Mouse (Mus musculus) embryonic facial prominence, embryonic 15.5 days (tissue): Measurements from ENCODE around the gene C1ql4. TPM values are rescaled to one million over a fixed set of nuclear protein-coding genes. Genes with fewer than 3 reads are reported as not detected.

Experiments used
- ATAC-seq: fragments of 200-750 bp; cut with Nextera tagmentation; 2 replicates; pipeline ENCODE4 v1.8.0; 2017; ENCODE audit warnings: low read depth, moderate TSS enrichment; ENCODE audit not compliant: insufficient number of reproducible peaks, low FRiP score, low TSS enrichment
- H3K27ac ChIP-seq: fragments of 300-500 bp; sonication (generic); replicated peaks from 2 replicates; pipeline ENCODE4 v1.5.1; 2015; ENCODE audit warnings: mild to moderate bottlenecking, inconsistent platforms
- H3K27me3 ChIP-seq: fragments of 300-500 bp; sonication (generic); 2 replicates; pipeline ENCODE4 v1.6.1; 2015; ENCODE audit warnings: inconsistent platforms
- H3K36me3 ChIP-seq: fragments of 300-500 bp; sonication (generic); 2 replicates; pipeline ENCODE4 v1.6.1; 2015; ENCODE audit warnings: mild to moderate bottlenecking, inconsistent platforms
- H3K4me1 ChIP-seq: fragments of 300-500 bp; sonication (generic); 2 replicates; pipeline ENCODE4 v1.6.1; 2015; ENCODE audit warnings: inconsistent platforms
- H3K4me2 ChIP-seq: fragments of 300-500 bp; sonication (generic); replicated peaks from 2 replicates; pipeline ENCODE4 v1.6.1; 2015; ENCODE audit warnings: mild to moderate bottlenecking, inconsistent platforms
- H3K4me3 ChIP-seq: fragments of 300-500 bp; sonication (generic); replicated peaks from 2 replicates; pipeline ENCODE4 v1.5.1; 2015; ENCODE audit warnings: mild to moderate bottlenecking, inconsistent platforms
- H3K9ac ChIP-seq: fragments of 300-500 bp; sonication (generic); 2 replicates; pipeline ENCODE4 v1.6.1; 2015; ENCODE audit warnings: inconsistent platforms
- H3K9me3 ChIP-seq: fragments of 300-500 bp; sonication (generic); replicated peaks from 2 replicates; pipeline ENCODE4 v1.6.1; 2016; ENCODE audit warnings: inconsistent platforms
- whole genome bisulfite sequencing: fragments of 180-500 bp; shearing (Covaris S2); methylation state at CpG from one replicate; pipeline ENCODE4 v1.1.7; 2015; 5-methylcytosine and 5-hydroxymethylcytosine counted together
- polyA plus RNA-seq: library from polyadenylated mRNA; unstranded; fragments of >200 nt; fragmentation: Nextera tagmentation; extraction: Ambion mirVana; gene quantifications from 2 replicates; pipeline ENCODE4 v1.2.1, GENCODE M21; 2015

C1ql4 gene
- 0.17 TPM in 1 of 2 replicates, not detected in the other for polyA plus RNA-seq

GRCm38 (mm10) chr15:99087253-99088075 is at the start of gene C1ql4:
TSS of gene C1ql4 (minus strand) at chr15:99087817.
- Histone ChIP-seq H3K4me2 (peak within 1 kb of the TSS; percentile 51), H3K36me3 (peaks cover 5% of the 10 kb centered on the region), H3K27me3 (peaks cover 89% of the 10 kb centered on the region), H3K9me3 (no peaks in the 10 kb centered on the region), H3K4me1 (peaks cover 26% of the 10 kb centered on the region), H3K4me3 (peak within 1 kb of the TSS; percentile 36), H3K27ac (no peak within 1 kb of the TSS), H3K9ac (no peak within 1 kb of the TSS)
- 5% methylated on average over 60 of the region's 60 CpGs for WGBS
- ATAC-seq, result no peak

GRCm38 (mm10) chr15:99129956-99130910 is 42.6 kb upstream of the C1ql4 start:
- WGBS, result 43% methylated on average over 22 of the region's 22 CpGs
- no peak overlapping the region for H3K9ac ChIP-seq
- no peaks in the 10 kb centered on the region for H3K27me3 ChIP-seq
- H3K9me3 ChIP-seq, result no peaks in the 10 kb centered on the region
- no peak overlapping the region for H3K4me3 ChIP-seq
- H3K27ac ChIP-seq, result peak overlapping the region; percentile 52
- H3K36me3 ChIP-seq, result no peaks in the 10 kb centered on the region
- ATAC-seq, result 0 out of 2 replicates have a peak, but pooled peaks have one; percentile 6
- H3K4me1 ChIP-seq, result peaks cover 28% of the 10 kb centered on the region
- no peak overlapping the region for H3K4me2 ChIP-seq

- H3K4me3 ChIP-seq, result no peak overlapping the region
- no peaks in the 10 kb centered on the region for H3K36me3 ChIP-seq
- H3K4me2 ChIP-seq, result no peak overlapping the region
- no peak for ATAC-seq
- no peaks in the 10 kb centered on the region for H3K27me3 ChIP-seq
- peaks cover 28% of the 10 kb centered on the region for H3K4me1 ChIP-seq
- no peak overlapping the region for H3K9ac ChIP-seq
- WGBS, result 42% methylated on average over 11 of the region's 11 CpGs
- H3K27ac ChIP-seq, result peak overlapping the region; percentile 52
- no peaks in the 10 kb centered on the region for H3K9me3 ChIP-seq
Measured at GRCm38 (mm10) chr15:99129441-99129840, 41.8 kb upstream of the C1ql4 start.

- WGBS, result 61% methylated on average over 6 of the region's 6 CpGs
- H3K9ac ChIP-seq, result no peak overlapping the region
- no peak for ATAC-seq
- peak overlapping the region; percentile 79 for H3K4me3 ChIP-seq
- no peak overlapping the region for H3K27ac ChIP-seq
- peak overlapping the region; percentile 84 for H3K4me2 ChIP-seq
- H3K4me1 ChIP-seq, result peaks cover 28% of the 10 kb centered on the region
- H3K9me3 ChIP-seq, result no peaks in the 10 kb centered on the region
- no peaks in the 10 kb centered on the region for H3K36me3 ChIP-seq
- no peaks in the 10 kb centered on the region for H3K27me3 ChIP-seq
Measured at GRCm38 (mm10) chr15:99127851-99128522, 40.4 kb upstream of the C1ql4 start.

GRCm38 (mm10) chr15:99126816-99127365 is 39.3 kb upstream of the C1ql4 start:
- H3K4me1 ChIP-seq, result peaks cover 28% of the 10 kb centered on the region
- ATAC-seq, result no peak
- H3K36me3 ChIP-seq, result no peaks in the 10 kb centered on the region
- no peaks in the 10 kb centered on the region for H3K27me3 ChIP-seq
- H3K4me2 ChIP-seq, result peak overlapping the region; percentile 84
- peak overlapping the region; percentile 92 for H3K9ac ChIP-seq
- peak overlapping the region; percentile 79 for H3K4me3 ChIP-seq
- H3K27ac ChIP-seq, result peak overlapping the region; percentile 93
- no peaks in the 10 kb centered on the region for H3K9me3 ChIP-seq
- under 1% methylated on average over 31 of the region's 35 CpGs for WGBS

GRCm38 (mm10) chr15:99126081-99126815 is 38.6 kb upstream of the C1ql4 start:
- Histone ChIP-seq H3K4me3 (peak overlapping the region; percentile 79), H3K4me2 (peak overlapping the region; percentile 84), H3K27ac (peak overlapping the region; percentile 93), H3K27me3 (no peaks in the 10 kb centered on the region), H3K9ac (peak overlapping the region; percentile 92), H3K9me3 (no peaks in the 10 kb centered on the region), H3K36me3 (no peaks in the 10 kb centered on the region), H3K4me1 (peaks cover 28% of the 10 kb centered on the region)
- under 1% methylated on average over 114 of the region's 115 CpGs for WGBS
- ATAC-seq, result peak; percentile 86

GRCm38 (mm10) chr15:99125711-99126080 is 38.1 kb upstream of the C1ql4 start, which contains the start of gene Spats2:
TSS of gene Spats2 (plus strand) at chr15:99125916.
- Histone ChIP-seq H3K4me1 (peaks cover 25% of the 10 kb centered on the region), H3K27me3 (no peaks in the 10 kb centered on the region), H3K36me3 (no peaks in the 10 kb centered on the region), H3K27ac (peak within 1 kb of the TSS; percentile 93), H3K9me3 (no peaks in the 10 kb centered on the region), H3K4me3 (peak within 1 kb of the TSS; percentile 79), H3K9ac (peak within 1 kb of the TSS; percentile 92), H3K4me2 (peak within 1 kb of the TSS; percentile 84)
- ATAC-seq, result no peak; the same call in 1 of the 2 replicates
- WGBS, result 1% methylated on average over 12 of the region's 12 CpGs

- H3K27me3 ChIP-seq, result no peaks in the 10 kb centered on the region
- no peak overlapping the region for H3K4me2 ChIP-seq
- no peak overlapping the region for H3K27ac ChIP-seq
- H3K36me3 ChIP-seq, result no peaks in the 10 kb centered on the region
- WGBS, result 76% methylated on average over 2 of the region's 2 CpGs
- peaks cover 3% of the 10 kb centered on the region for H3K4me1 ChIP-seq
- H3K4me3 ChIP-seq, result no peak overlapping the region
- no peak overlapping the region for H3K9ac ChIP-seq
- ATAC-seq, result no peak
- no peaks in the 10 kb centered on the region for H3K9me3 ChIP-seq
Measured at GRCm38 (mm10) chr15:99122642-99123041, 35.0 kb upstream of the C1ql4 start.

GRCm38 (mm10) chr15:99120814-99121213 is 33.2 kb upstream of the C1ql4 start:
- H3K4me1 ChIP-seq, result no peaks in the 10 kb centered on the region
- no peaks in the 10 kb centered on the region for H3K9me3 ChIP-seq
- H3K4me2 ChIP-seq, result no peak overlapping the region
- H3K36me3 ChIP-seq, result no peaks in the 10 kb centered on the region
- WGBS, result 12% methylated on average over 11 of the region's 11 CpGs
- no peak overlapping the region for H3K4me3 ChIP-seq
- H3K27me3 ChIP-seq, result no peaks in the 10 kb centered on the region
- H3K9ac ChIP-seq, result no peak overlapping the region
- H3K27ac ChIP-seq, result no peak overlapping the region
- no peak for ATAC-seq

GRCm38 (mm10) chr15:99116539-99116938 is 28.9 kb upstream of the C1ql4 start:
- Histone ChIP-seq H3K9ac (no peak overlapping the region), H3K4me1 (no peaks in the 10 kb centered on the region), H3K4me3 (no peak overlapping the region), H3K27me3 (no peaks in the 10 kb centered on the region), H3K9me3 (no peaks in the 10 kb centered on the region), H3K36me3 (no peaks in the 10 kb centered on the region), H3K27ac (no peak overlapping the region), H3K4me2 (no peak overlapping the region)
- 61% methylated on average over 11 of the region's 11 CpGs for WGBS
- no peak for ATAC-seq
